Mouse (Mus musculus): ENCODE measurements around the gene Arnt2. TPM values are rescaled to one million over a fixed set of nuclear protein-coding genes. Genes with fewer than 3 reads are reported as not detected.

Gene Arnt2
- polyA plus RNA-seq, 1 experiment from 2014 or later: 0.39 TPM

DNA sequence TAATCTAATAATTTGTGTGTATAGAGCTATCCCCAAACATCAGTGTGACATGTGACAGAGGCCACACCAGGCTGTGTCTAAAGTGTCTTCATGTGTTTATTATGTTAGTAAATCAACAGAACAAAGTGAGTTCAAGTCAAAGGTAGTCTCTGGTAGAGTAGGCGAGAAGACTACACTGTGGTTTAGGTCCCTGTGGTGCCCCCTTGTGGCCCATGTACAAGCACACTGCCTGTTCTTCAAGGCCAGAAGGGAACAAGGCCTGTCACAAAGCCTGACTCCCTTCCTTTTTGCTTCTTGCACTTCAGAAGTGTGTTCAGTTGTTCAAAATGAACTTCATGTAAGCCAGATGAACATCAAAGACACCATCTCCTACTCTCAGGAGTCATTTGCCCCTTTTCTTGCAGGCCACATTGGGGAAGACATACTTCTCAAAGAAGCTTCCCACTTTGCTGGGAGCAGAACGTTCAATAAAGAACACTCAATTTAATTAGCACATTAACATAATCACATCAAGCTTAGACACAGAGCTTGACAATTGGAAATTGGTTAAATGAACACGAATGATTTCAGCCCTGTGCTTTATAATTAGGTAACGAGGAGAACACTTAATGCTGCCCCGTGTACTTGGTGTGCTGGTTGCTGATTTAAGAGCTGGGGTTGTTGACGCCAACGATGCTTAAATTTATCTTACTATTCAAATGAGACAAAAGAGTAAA, 14.9 kb upstream of the Arnt2 start:
- Histone ChIP-seq H3K4me2 (no peak overlapping the region), H3K4me3 (replicated peaks) (no peak overlapping the region), H3K27ac (no peak overlapping the region)

DNA sequence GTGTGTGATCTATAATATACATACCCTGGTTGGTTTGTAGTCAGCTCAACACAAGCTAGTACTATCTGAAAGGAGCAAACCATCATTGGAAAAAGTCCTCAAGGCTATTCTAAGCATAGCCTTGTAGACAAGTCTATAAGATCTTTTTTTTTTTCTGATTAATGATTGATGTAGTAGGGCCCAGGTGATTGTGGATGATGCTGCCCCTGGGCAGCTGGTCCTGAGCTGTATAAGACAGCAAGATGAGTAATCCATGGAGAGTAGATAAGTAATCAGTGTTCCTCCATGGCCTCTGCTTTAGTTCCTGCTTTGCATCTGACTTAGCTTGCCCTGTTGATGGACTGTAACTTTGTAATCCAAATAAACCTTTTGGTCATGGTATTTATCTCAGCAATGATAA, 11.8 kb upstream of the Arnt2 start:
- H3K27ac ChIP-seq: no peak overlapping the region
- H3K4me3 ChIP-seq (replicated peaks): no peak overlapping the region
- no peaks in the 10 kb centered on the region for H3K27me3 ChIP-seq
- H3K4me2 ChIP-seq: no peak overlapping the region
- H3K36me3 ChIP-seq: no peaks in the 10 kb centered on the region
- no peaks in the 10 kb centered on the region for H3K9me3 ChIP-seq (replicated peaks)
- H3K4me1 ChIP-seq (replicated peaks): no peaks in the 10 kb centered on the region
- no peak for ATAC-seq (ENCODE audit: low read depth)
- no peak overlapping the region for H3K9ac ChIP-seq
- DNase-seq: no peak

More for the DNA sequence above, 14.9 kb upstream of the Arnt2 start:
- DNase-seq (no peak), ATAC-seq (ENCODE audit: low read depth) (no peak)
- Histone ChIP-seq H3K9me3 (replicated peaks) (no peaks in the 10 kb centered on the region), H3K4me1 (replicated peaks) (no peaks in the 10 kb centered on the region), H3K9ac (no peak overlapping the region), H3K36me3 (no peaks in the 10 kb centered on the region), H3K27me3 (no peaks in the 10 kb centered on the region)
- WGBS (ENCODE audit: insufficient replicate concordance): 61% methylated on average over 7 of the region's 7 CpGs

DNA sequence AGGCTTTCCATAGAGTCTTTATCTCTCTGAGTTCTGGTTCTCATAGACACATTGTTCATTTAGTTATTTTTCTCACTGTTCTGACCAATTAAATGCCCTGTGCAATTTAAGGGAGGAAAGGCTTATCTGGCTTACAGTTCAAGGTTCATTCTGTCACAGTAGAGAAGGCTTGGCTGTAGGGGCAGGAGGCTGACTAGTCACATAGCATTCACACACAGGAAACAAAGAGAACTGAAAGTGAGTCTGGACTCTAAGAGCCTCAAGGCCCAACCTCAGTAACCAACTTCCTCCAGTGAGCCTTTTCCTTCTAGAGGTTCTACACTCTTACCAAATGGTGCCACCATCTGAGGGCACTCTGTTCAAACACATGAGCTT, 11.3 kb upstream of the Arnt2 start:
- H3K4me1 ChIP-seq (replicated peaks): no peaks in the 10 kb centered on the region
- H3K36me3 ChIP-seq: no peaks in the 10 kb centered on the region
- DNase-seq (no peak), ATAC-seq (ENCODE audit: low read depth) (no peak)
- no peaks in the 10 kb centered on the region for H3K9me3 ChIP-seq (replicated peaks)
- H3K4me3 ChIP-seq (replicated peaks): no peak overlapping the region
- no peak overlapping the region for H3K4me2 ChIP-seq
- no peaks in the 10 kb centered on the region for H3K27me3 ChIP-seq
- no peak overlapping the region for H3K9ac ChIP-seq
- H3K27ac ChIP-seq: no peak overlapping the region

DNA sequence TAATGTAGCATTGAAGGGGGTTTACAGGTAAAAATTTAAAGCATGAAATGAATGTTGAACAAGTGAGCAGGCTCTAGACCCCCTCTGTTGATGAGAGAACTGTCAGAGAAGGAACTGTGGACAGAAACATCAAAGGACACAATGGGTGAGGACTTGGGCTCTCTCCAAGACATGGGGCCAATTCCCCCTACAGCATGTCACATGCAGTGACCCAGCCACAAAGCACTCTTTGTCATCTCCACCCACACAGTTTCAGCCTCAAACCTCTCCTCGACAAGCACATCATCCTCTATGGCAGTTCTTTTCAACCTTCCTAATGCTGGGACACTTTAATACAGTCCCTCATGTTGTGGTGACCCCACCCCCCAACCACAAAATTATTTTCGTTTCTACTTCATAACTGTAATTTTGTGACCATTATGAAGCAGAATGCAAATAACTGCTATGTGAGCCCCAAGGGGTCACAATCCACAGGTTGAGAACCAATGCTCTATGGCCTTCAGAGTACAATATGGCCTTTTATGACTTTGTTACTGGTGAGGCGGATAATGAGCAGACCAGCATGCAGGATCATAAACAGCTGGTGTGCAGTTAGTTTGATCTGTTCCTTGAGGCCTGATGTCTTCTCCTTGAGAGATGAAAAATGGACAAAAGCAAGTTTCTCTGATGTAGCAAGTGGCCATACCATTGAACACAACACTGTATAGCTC, 10.8 kb upstream of the Arnt2 start:
- no peaks in the 10 kb centered on the region for H3K36me3 ChIP-seq
- no peak overlapping the region for H3K27ac ChIP-seq
- 52% methylated on average over 3 of the region's 3 CpGs for WGBS (ENCODE audit: insufficient replicate concordance)
- H3K4me2 ChIP-seq: no peak overlapping the region
- no peaks in the 10 kb centered on the region for H3K9me3 ChIP-seq (replicated peaks)
- H3K4me1 ChIP-seq (replicated peaks): no peaks in the 10 kb centered on the region
- H3K9ac ChIP-seq: no peak overlapping the region
- DNase-seq (no peak), ATAC-seq (ENCODE audit: low read depth) (no peak)
- H3K27me3 ChIP-seq: no peaks in the 10 kb centered on the region
- no peak overlapping the region for H3K4me3 ChIP-seq (replicated peaks)

DNA sequence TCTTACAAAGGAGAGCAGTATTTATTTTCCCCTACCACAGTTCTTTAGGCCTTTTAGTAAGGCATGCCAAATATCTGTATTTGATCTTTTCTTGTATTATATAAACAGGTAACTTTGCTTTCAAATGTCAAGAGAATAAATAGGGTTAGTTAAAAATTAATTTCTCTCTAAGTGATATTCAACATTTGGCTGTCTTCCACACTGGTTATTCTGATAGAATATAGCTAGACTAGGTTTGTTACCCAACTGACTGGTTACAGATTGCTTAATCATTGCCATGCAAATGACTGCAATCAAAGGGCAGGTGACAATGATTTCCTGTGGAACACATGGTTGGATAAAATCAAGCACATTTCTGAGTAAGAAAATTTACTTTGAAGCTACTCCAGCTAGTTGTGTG, 7.5 kb upstream of the Arnt2 start:
- H3K4me2 ChIP-seq: no peak overlapping the region
- no peaks in the 10 kb centered on the region for H3K27me3 ChIP-seq
- H3K9ac ChIP-seq: no peak overlapping the region
- H3K4me1 ChIP-seq (replicated peaks): no peaks in the 10 kb centered on the region
- no peaks in the 10 kb centered on the region for H3K9me3 ChIP-seq (replicated peaks)
- ATAC-seq (ENCODE audit: low read depth) (no peak), DNase-seq (no peak)
- H3K27ac ChIP-seq: no peak overlapping the region
- no peak overlapping the region for H3K4me3 ChIP-seq (replicated peaks)
- no peaks in the 10 kb centered on the region for H3K36me3 ChIP-seq

DNA sequence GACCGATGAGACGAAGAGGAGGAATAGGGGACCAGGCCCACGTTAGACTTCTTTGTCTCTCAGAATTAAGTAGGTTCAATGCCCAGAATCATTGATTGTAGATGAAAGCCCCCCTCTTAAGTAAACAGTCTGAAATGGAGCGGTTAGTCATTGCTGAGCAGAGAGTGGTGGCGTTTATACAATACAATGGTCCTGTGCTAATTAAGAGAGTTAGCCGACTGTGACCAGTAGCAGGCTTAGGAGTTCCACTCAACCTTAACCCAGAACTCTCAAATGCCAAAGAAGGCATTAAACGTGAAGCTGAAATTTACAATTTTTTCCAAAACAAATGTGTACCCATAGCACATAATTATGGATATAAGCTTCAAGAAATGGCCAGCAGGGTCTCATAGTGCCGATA, 2.6 kb upstream of the Arnt2 start:
- Histone ChIP-seq H3K9me3 (replicated peaks) (no peaks in the 10 kb centered on the region), H3K4me2 (no peak overlapping the region), H3K27ac (no peak overlapping the region), H3K4me3 (replicated peaks) (no peak overlapping the region), H3K36me3 (no peaks in the 10 kb centered on the region), H3K27me3 (peaks cover 41% of the 10 kb centered on the region), H3K9ac (no peak overlapping the region), H3K4me1 (replicated peaks) (no peaks in the 10 kb centered on the region)
- ATAC-seq (ENCODE audit: low read depth) (no peak), DNase-seq (no peak)
- 67% methylated on average over 8 of the region's 8 CpGs for WGBS (ENCODE audit: insufficient replicate concordance)

DNA sequence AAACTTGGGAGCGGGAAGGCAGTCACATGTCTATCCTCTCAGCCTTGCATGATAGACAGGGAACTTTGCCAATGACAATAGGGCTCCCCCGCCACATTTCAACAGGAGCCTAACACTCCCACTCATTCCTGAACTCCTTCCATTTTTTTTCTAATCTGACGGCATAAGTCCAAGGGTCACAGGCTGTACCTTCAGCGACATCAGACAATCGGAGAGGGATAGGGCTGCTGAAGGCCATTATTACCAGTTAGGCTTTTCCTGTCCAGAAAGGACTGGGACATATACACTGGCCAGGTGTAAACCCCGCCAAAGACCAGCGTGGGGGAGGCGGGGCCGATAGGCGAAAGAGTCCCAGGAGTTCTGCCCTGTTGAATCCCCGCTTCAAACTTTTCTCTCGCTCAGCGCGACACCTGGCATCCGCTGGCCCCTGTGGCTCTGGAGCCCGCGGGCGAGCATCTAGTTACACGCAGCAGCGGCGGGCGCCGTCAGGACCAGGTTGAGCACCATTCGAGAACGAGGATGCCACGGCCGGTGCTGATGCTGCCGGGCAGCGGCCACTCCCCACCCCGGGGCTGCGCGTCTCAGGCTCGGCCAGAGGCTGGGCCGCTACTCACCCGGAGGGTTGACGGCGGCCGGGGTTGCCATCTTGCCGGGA, 608 bp downstream of the Arnt2 start:
- Histone ChIP-seq H3K9me3 (replicated peaks) (no peaks in the 10 kb centered on the region), H3K9ac (no peak overlapping the region), H3K36me3 (no peaks in the 10 kb centered on the region), H3K4me3 (replicated peaks) (peak overlapping the region; percentile 51), H3K27ac (no peak overlapping the region), H3K27me3 (peaks cover 41% of the 10 kb centered on the region), H3K4me1 (replicated peaks) (no peaks in the 10 kb centered on the region), H3K4me2 (peak overlapping the region; percentile 65)
- DNase-seq (no peak), ATAC-seq (ENCODE audit: low read depth) (no peak)
- WGBS (ENCODE audit: insufficient replicate concordance): 5% methylated on average over 33 of the region's 39 CpGs

DNA sequence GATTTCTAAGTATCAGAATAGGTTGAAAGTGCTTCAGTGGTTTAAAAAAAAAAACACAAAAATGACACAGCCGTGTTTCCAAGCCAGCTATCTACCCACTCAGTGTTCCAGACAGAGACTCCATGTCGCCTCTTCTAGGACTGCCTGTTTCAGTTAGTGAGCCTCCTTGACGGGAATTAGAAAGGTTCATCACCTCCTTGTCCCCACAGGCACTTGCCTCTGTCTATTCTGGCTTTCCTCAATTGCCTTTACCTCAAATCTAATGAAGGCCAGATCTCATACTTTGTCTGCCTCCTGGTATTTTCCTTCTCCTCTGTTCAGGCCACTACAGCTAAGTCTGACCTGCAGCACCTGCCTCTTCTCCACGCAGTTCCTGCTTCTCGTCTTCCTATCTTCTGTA, 1.7 kb downstream of the Arnt2 start:
- H3K4me2 ChIP-seq: no peak overlapping the region
- H3K4me3 ChIP-seq (replicated peaks): no peak overlapping the region
- H3K9me3 ChIP-seq (replicated peaks): no peaks in the 10 kb centered on the region
- H3K36me3 ChIP-seq: no peaks in the 10 kb centered on the region
- no peak for ATAC-seq (ENCODE audit: low read depth)
- peaks cover 41% of the 10 kb centered on the region for H3K27me3 ChIP-seq
- H3K9ac ChIP-seq: no peak overlapping the region
- no peaks in the 10 kb centered on the region for H3K4me1 ChIP-seq (replicated peaks)
- no peak for DNase-seq
- 36% methylated on average over 5 of the region's 5 CpGs for WGBS (ENCODE audit: insufficient replicate concordance)
- no peak overlapping the region for H3K27ac ChIP-seq

DNA sequence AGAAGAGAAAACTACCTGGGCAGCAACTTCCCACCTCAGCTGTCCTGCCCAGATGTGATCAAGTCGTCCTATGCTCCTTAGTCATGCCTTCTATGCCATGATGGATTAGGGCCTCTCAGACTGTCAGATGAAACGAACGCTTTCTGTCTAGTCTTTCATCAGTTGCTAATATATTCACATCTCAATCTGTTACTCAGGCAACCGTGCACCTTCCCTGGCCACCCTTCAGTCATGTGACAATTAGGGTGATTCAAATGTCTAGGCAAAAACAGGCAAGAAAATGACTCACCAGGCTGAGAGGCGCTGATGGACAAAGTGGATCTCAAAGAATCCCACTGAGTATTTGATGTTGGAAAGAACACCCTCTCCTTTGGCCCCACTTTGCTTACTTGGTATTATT, 6.6 kb downstream of the Arnt2 start:
- Histone ChIP-seq H3K4me3 (replicated peaks) (no peak overlapping the region), H3K4me1 (replicated peaks) (no peaks in the 10 kb centered on the region), H3K36me3 (no peaks in the 10 kb centered on the region), H3K27me3 (peaks cover 7% of the 10 kb centered on the region), H3K9me3 (replicated peaks) (no peaks in the 10 kb centered on the region), H3K9ac (no peak overlapping the region), H3K4me2 (no peak overlapping the region), H3K27ac (no peak overlapping the region)
- 59% methylated on average over 5 of the region's 5 CpGs for WGBS (ENCODE audit: insufficient replicate concordance)
- DNase-seq (no peak), ATAC-seq (ENCODE audit: low read depth) (no peak)

DNA sequence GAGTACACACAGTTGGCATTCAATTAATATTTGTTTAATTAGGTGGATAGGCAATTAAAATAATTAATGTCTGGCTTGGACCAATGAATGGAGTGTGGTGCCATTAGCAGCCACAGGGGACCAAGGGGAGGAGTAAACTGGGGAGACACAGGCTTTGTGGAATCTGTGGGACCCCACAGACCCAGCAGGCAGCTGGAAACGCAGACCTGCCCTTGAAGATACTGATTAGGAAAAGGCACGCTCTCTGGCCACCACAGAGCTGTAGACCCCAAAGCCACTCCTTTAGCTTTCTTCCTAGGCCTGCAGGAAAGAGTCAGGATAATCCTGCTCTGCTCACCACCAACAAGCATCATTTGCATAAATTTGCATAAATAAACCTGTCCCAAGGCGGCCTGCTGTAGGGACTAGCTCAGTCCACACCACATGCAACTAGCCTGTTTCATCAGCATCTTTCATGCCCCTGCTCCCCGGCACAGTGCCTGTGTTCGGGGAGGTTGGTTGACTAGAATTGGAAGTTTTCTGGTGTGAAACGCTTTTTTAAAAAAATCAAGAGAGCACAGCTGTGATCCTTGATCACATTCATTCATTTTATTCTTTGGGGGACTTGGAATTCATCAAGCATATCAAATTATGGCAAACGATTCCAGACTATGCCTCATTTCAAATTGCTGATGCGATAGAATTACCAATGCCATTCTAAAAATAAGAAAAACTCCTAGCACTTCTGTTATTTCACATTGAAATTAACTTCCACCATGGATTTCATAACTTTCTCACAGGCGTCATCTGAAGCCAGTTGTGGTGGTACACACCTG, 8.1 kb downstream of the Arnt2 start:
- H3K4me2 ChIP-seq: no peak overlapping the region
- 43% methylated on average over 9 of the region's 9 CpGs for WGBS (ENCODE audit: insufficient replicate concordance)
- H3K27me3 ChIP-seq: no peaks in the 10 kb centered on the region
- H3K9ac ChIP-seq: no peak overlapping the region
- no peak overlapping the region for H3K27ac ChIP-seq
- H3K36me3 ChIP-seq: no peaks in the 10 kb centered on the region
- DNase-seq (no peak), ATAC-seq (ENCODE audit: low read depth) (no peak)
- no peaks in the 10 kb centered on the region for H3K9me3 ChIP-seq (replicated peaks)
- H3K4me3 ChIP-seq (replicated peaks): no peak overlapping the region
- no peaks in the 10 kb centered on the region for H3K4me1 ChIP-seq (replicated peaks)

DNA sequence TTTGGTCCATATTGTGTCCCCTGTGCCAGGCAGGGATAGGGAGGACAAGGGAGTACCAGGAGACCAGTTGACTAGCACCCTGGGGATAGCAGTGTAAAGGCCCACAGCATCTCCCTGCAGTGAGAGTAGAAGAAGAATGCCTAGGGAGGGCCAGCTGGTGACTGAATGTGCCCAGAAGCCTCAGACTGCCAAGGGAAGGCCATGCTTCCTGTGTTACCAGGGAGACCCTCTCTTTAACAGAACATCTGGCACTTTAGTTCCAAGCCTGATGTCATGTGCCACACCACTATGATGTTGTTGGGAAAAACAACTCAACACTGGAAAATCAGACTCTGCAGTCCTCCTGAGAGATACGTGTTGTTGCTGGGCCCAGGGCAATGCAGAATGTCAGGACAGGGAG, 12.7 kb downstream of the Arnt2 start:
- Histone ChIP-seq H3K9ac (no peak overlapping the region), H3K4me1 (replicated peaks) (no peaks in the 10 kb centered on the region), H3K4me3 (replicated peaks) (no peak overlapping the region), H3K27me3 (no peaks in the 10 kb centered on the region), H3K36me3 (no peaks in the 10 kb centered on the region), H3K4me2 (no peak overlapping the region), H3K9me3 (replicated peaks) (no peaks in the 10 kb centered on the region), H3K27ac (no peak overlapping the region)
- DNase-seq: no peak
- WGBS (ENCODE audit: insufficient replicate concordance): 52% methylated on average over 1 of the region's 1 CpGs
- no peak for ATAC-seq (ENCODE audit: low read depth)

Data from liver, embryonic 13.5 days (tissue).